Comparison of ENCODE assay signal across 8 mouse cellular contexts in genomic region chr14:8172507-8173410, GRCm38 (mm10). TPM values are rescaled to one million over a fixed set of nuclear protein-coding genes. Genes with fewer than 3 reads are reported as not detected.
A peak's percentile ranks its signal among the peaks of the same experiment; 100 is the strongest.
DNase-seq lines count a peak whose midpoint lies in the region; ATAC-seq and TF ChIP-seq lines count a peak whose summit lies in the region.

Gene Pdhb (minus strand): TSS chr14:8173025.

- TF ChIP-seq CTCF in ES-Bruce4 (IDR thresholded peaks at IDR 0.05; ENCODE audit: low read depth, low read length), result no peak
- 0 out of 2 replicates have a peak, but pooled peaks have one; percentile 30 for TF ChIP-seq CTCF in liver, postnatal 0 days (IDR thresholded peaks at IDR 0.05; ENCODE audit: low read depth)

- WGBS in forebrain, embryonic 13.5 days, result under 1% methylated on average over 64 of the region's 64 CpGs
- under 1% methylated on average over 64 of the region's 64 CpGs for WGBS in large intestine, adult 2 months
- 0% methylated on average over 64 of the region's 64 CpGs for WGBS in liver, postnatal 0 days (ENCODE audit: insufficient replicate concordance)
- under 1% methylated on average over 64 of the region's 64 CpGs for WGBS in neural tube, embryonic 14.5 days

- H3K9me3 ChIP-seq in ES-Bruce4 (replicated peaks; ENCODE audit: control insufficient read depth, insufficient read depth, low read length, poor library complexity, severe bottlenecking), result no peaks in the 10 kb centered on the region; the same call in 1 of the 2 replicates
- no peaks in the 10 kb centered on the region for H3K9me3 ChIP-seq in forebrain, embryonic 13.5 days (replicated peaks)
- no peaks in the 10 kb centered on the region for H3K9me3 ChIP-seq in liver, postnatal 0 days (ENCODE audit: low read length)
- H3K9me3 ChIP-seq in neural tube, embryonic 14.5 days (ENCODE audit: control insufficient read depth, low read length), result no peaks in the 10 kb centered on the region

- peak; percentile 100 for DNase-seq in heart, postnatal 10 days
- DNase-seq in large intestine, adult 2 months (ENCODE audit: low read depth, low spot score), result peak; percentile 98
- peak; percentile 99 for DNase-seq in liver, postnatal 0 days
- DNase-seq in testis, postnatal 10 days (ENCODE audit: low spot score), result peak; percentile 100

- peak within 1 kb of the TSS; percentile 84 for H3K4me2 ChIP-seq in forebrain, embryonic 13.5 days
- peak within 1 kb of the TSS; percentile 92 for H3K4me2 ChIP-seq in liver, postnatal 0 days (ENCODE audit: low read depth, low read length)
- H3K4me2 ChIP-seq in neural tube, embryonic 14.5 days (ENCODE audit: low read depth, low read length), result peak within 1 kb of the TSS; percentile 83

- peak; percentile 99 for ATAC-seq in cerebellum, adult (ENCODE audit: insufficient number of reproducible peaks, low FRiP score, low TSS enrichment)
- peak; percentile 100 for ATAC-seq in forebrain, embryonic 13.5 days
- ATAC-seq in liver, postnatal 0 days, result peak; percentile 96
- peak; percentile 100 for ATAC-seq in neural tube, embryonic 14.5 days (ENCODE audit: low read depth)

- H3K4me1 ChIP-seq in ES-Bruce4 (ENCODE audit: control insufficient read depth, insufficient read depth, low read length), result no peaks in the 10 kb centered on the region
- peaks cover 15% of the 10 kb centered on the region for H3K4me1 ChIP-seq in forebrain, embryonic 13.5 days
- H3K4me1 ChIP-seq in liver, postnatal 0 days (ENCODE audit: insufficient read depth), result peaks cover 11% of the 10 kb centered on the region
- peaks cover 9% of the 10 kb centered on the region for H3K4me1 ChIP-seq in neural tube, embryonic 14.5 days (ENCODE audit: control insufficient read depth, insufficient read depth, low read length)

- peak; percentile 58 for TF ChIP-seq POLR2A in ES-Bruce4 (IDR thresholded peaks at IDR 0.05; ENCODE audit: insufficient read depth, low read length)

- H3K9ac ChIP-seq in ES-Bruce4 (ENCODE audit: low read depth, poor library complexity, severe bottlenecking), result peak within 1 kb of the TSS; percentile 84
- H3K9ac ChIP-seq in forebrain, embryonic 13.5 days, result peak within 1 kb of the TSS; percentile 96
- peak within 1 kb of the TSS; percentile 86 for H3K9ac ChIP-seq in liver, postnatal 0 days (replicated peaks)
- peak within 1 kb of the TSS; percentile 91 for H3K9ac ChIP-seq in neural tube, embryonic 14.5 days (replicated peaks; ENCODE audit: low read depth, low read length)

- H3K4me3 ChIP-seq in ES-Bruce4 (ENCODE audit: low read depth, low read length), result peak within 1 kb of the TSS; percentile 83
- peak within 1 kb of the TSS; percentile 97 for H3K4me3 ChIP-seq in forebrain, embryonic 13.5 days
- peak within 1 kb of the TSS; percentile 76 for H3K4me3 ChIP-seq in liver, postnatal 0 days (ENCODE audit: low read depth, low read length)
- H3K4me3 ChIP-seq in neural tube, embryonic 14.5 days (ENCODE audit: low read depth, low read length), result peak within 1 kb of the TSS; percentile 79

- intact Hi-C loops in heart, postnatal 10 days (cut with DNase I), result loop anchor here (2.0 to 10.0 kb wide), 3 partner anchors 42 to 172 kb away; partner anchors contain the start of genes Acox2 and Kctd6

- no peaks in the 10 kb centered on the region for H3K27me3 ChIP-seq in ES-Bruce4 (ENCODE audit: control insufficient read depth, insufficient read depth, low read length, poor library complexity, severe bottlenecking)
- no peaks in the 10 kb centered on the region for H3K27me3 ChIP-seq in forebrain, embryonic 13.5 days
- no peaks in the 10 kb centered on the region for H3K27me3 ChIP-seq in liver, postnatal 0 days (ENCODE audit: insufficient read depth, low read length)
- H3K27me3 ChIP-seq in neural tube, embryonic 14.5 days (ENCODE audit: control insufficient read depth, insufficient read depth, low read length), result no peaks in the 10 kb centered on the region

- peak; percentile 73; the same call in 1 of the 2 replicates for TF ChIP-seq EP300 in ES-Bruce4 (IDR thresholded peaks at IDR 0.05; ENCODE audit: insufficient read depth, low read depth, low read length)
- TF ChIP-seq EP300 in liver, postnatal 0 days (IDR thresholded peaks at IDR 0.05; ENCODE audit: low read depth), result no peak

- peaks cover 19% of the 10 kb centered on the region for H3K36me3 ChIP-seq in ES-Bruce4 (ENCODE audit: control insufficient read depth, insufficient read depth, low read length, poor library complexity, severe bottlenecking)
- peaks cover 27% of the 10 kb centered on the region for H3K36me3 ChIP-seq in forebrain, embryonic 13.5 days (ENCODE audit: poor library complexity, severe bottlenecking)
- peaks cover 30% of the 10 kb centered on the region for H3K36me3 ChIP-seq in liver, postnatal 0 days (replicated peaks; ENCODE audit: insufficient read depth, low read length)
- H3K36me3 ChIP-seq in neural tube, embryonic 14.5 days (ENCODE audit: control insufficient read depth, insufficient read depth, low read length), result peaks cover 14% of the 10 kb centered on the region

- H3K27ac ChIP-seq in ES-Bruce4 (ENCODE audit: insufficient read depth, low read length), result peak within 1 kb of the TSS; percentile 57
- peak within 1 kb of the TSS; percentile 68 for H3K27ac ChIP-seq in forebrain, embryonic 13.5 days
- peak within 1 kb of the TSS; percentile 93 for H3K27ac ChIP-seq in liver, postnatal 0 days (ENCODE audit: low read depth)
- H3K27ac ChIP-seq in neural tube, embryonic 14.5 days (ENCODE audit: low read depth, low read length), result peak within 1 kb of the TSS; percentile 83

RNA-seq across cellular contexts. Expression of gene Pdhb, which starts in this region (rescaled TPM):
- 167 and 168 TPM in 2 replicates for polyA plus RNA-seq in ES-Bruce4 (2011; ENCODE audit: insufficient read depth, insufficient read length, low read depth, missing spikeins)
- 238 and 247 TPM in 2 replicates for polyA plus RNA-seq in forebrain, embryonic 13.5 days (2015; fragmentation: Nextera tagmentation; extraction: Ambion mirVana)
- 100 to 1,000 TPM; 756 to 778 TPM for total RNA-seq in heart, postnatal 10 days (2021)
- 49.9 and 54.7 TPM in 2 replicates for polyA plus RNA-seq in large intestine, adult 2 months (2012; rRNA removed)
- polyA plus RNA-seq in liver, postnatal 0 days (2015; fragmentation: Nextera tagmentation; extraction: Ambion mirVana), result 119 and 125 TPM in 2 replicates
- polyA plus RNA-seq in neural tube, embryonic 14.5 days (2014; fragmentation: Nextera tagmentation; extraction: Ambion mirVana), result 276 and 285 TPM in 2 replicates

Comparison
In these comparisons a context has a peak if more than half of its experiments do, and no peak if none do; other contexts are left out.
1. Peak in every context shown above with its lines: DNase-seq, ATAC-seq, H3K4me3 ChIP-seq and H3K27ac ChIP-seq.